Mouse (Mus musculus) myocyte (in vitro differentiated cells): ENCODE results near the gene Basp1. TPM values are rescaled to one million over a fixed set of nuclear protein-coding genes. Genes with fewer than 3 reads are reported as not detected.

Source experiments
- H3K27me3 ChIP-seq: one replicate; pipeline ENCODE4 v1.6.1; 2011; ENCODE audit not compliant: control insufficient read depth, insufficient read depth, insufficient read length
- H3K36me3 ChIP-seq: one replicate; pipeline ENCODE4 v1.6.1; 2011; ENCODE audit not compliant: control insufficient read depth, insufficient read depth
- H3K4me2 ChIP-seq: one replicate; pipeline ENCODE4 v1.6.1; 2011; ENCODE audit warnings: low read depth, control low read depth
- H3K4me3 ChIP-seq: one replicate; pipeline ENCODE4 v1.5.1; 2011; ENCODE audit warnings: mild to moderate bottlenecking, control low read depth, moderate library complexity
- H3K79me2 ChIP-seq: one replicate; pipeline ENCODE4 v1.6.1; 2011; ENCODE audit not compliant: control insufficient read depth, insufficient read depth
- H3ac ChIP-seq: one replicate; pipeline ENCODE4 v1.6.1; 2011; ENCODE audit not compliant: control insufficient read depth, insufficient read length
- CEBPB ChIP-seq: IDR thresholded peaks from 2 replicates; pipeline ENCODE4 v1.6.1; 2011; ENCODE audit warnings: mild to moderate bottlenecking, moderate library complexity; ENCODE audit not compliant: poor library complexity, insufficient read depth, severe bottlenecking
- E2F4 ChIP-seq: IDR thresholded peaks from one replicate; pipeline ENCODE4 v1.6.1; 2011; ENCODE audit warnings: mild to moderate bottlenecking, control low read depth, moderate library complexity; ENCODE audit not compliant: insufficient read depth
- MAX ChIP-seq: IDR thresholded peaks from one replicate; pipeline ENCODE4 v1.6.1; 2011; ENCODE audit warnings: low read depth, mild to moderate bottlenecking, control low read depth
- MYOD1 ChIP-seq, 3 experiments: IDR thresholded peaks; one replicate each; pipeline ENCODE4 v1.6.1; 2011; ENCODE audit warnings: control low read depth in 2 of 3, low read depth in 2 of 3, mild to moderate bottlenecking in 2 of 3, moderate library complexity in 1 of 3; ENCODE audit not compliant: insufficient read length in 2 of 3, control insufficient read depth in 1 of 3
- MYOG ChIP-seq, 3 experiments: IDR thresholded peaks; one replicate each; pipeline ENCODE4 v1.6.1; 2011; ENCODE audit warnings: control low read depth in 2 of 3, low read depth in 2 of 3, mild to moderate bottlenecking in 2 of 3; ENCODE audit not compliant: insufficient read length in 2 of 3, control insufficient read depth in 1 of 3, insufficient read depth in 1 of 3
- POLR2A ChIP-seq: IDR thresholded peaks from one replicate; pipeline ENCODE4 v1.6.1; 2011; ENCODE audit warnings: low read depth, mild to moderate bottlenecking, control low read depth, moderate library complexity; ENCODE audit not compliant: insufficient read length
- POLR2AphosphoS2 ChIP-seq: IDR thresholded peaks from one replicate; pipeline ENCODE4 v1.6.1; 2011; ENCODE audit warnings: low read depth, control low read depth; ENCODE audit not compliant: insufficient read length
- REST ChIP-seq: IDR thresholded peaks from one replicate; pipeline ENCODE4 v1.6.1; 2011; ENCODE audit warnings: mild to moderate bottlenecking, control low read depth, moderate library complexity; ENCODE audit not compliant: insufficient read depth, insufficient read length
- SRF ChIP-seq: IDR thresholded peaks from one replicate; pipeline ENCODE4 v1.6.1; 2011; ENCODE audit warnings: low read depth; ENCODE audit not compliant: control insufficient read depth, insufficient read length
- TCF12 ChIP-seq: IDR thresholded peaks from one replicate; pipeline ENCODE4 v1.6.1; 2011; ENCODE audit warnings: mild to moderate bottlenecking, control low read depth; ENCODE audit not compliant: poor library complexity, insufficient read depth, severe bottlenecking
- TCF3 ChIP-seq: IDR thresholded peaks from one replicate; pipeline ENCODE4 v1.6.1; 2011; ENCODE audit warnings: low read depth, control low read depth; ENCODE audit not compliant: insufficient read length
- USF1 ChIP-seq: IDR thresholded peaks from one replicate; pipeline ENCODE4 v1.6.1; 2011; ENCODE audit warnings: low read depth, mild to moderate bottlenecking, control low read depth, moderate library complexity
- polyA plus RNA-seq: library from polyadenylated mRNA; unstranded; fragments of >200 nt; fragmentation: generic; extraction: Trizol; gene quantifications from one replicate; pipeline ENCODE4 v1.2.1, GENCODE M21; 2012; ENCODE audit warnings: missing spikeins

Basp1 gene
- polyA plus RNA-seq, 1 experiment: 103 TPM

GRCm38 (mm10) chr15:25453538-25453937 is 40.0 kb upstream of the Basp1 start:
- Histone ChIP-seq H3K4me3 (no peak overlapping the region), H3ac (no peak overlapping the region), H3K36me3 (no peaks in the 10 kb centered on the region), H3K79me2 (no peaks in the 10 kb centered on the region), H3K27me3 (no peaks in the 10 kb centered on the region), H3K4me2 (no peak overlapping the region)
- TF ChIP-seq CEBPB (no peak), POLR2AphosphoS2 (no peak), MYOG (IDR thresholded peaks at IDR 0.05; ENCODE audit: control insufficient read depth in 1 of 3, insufficient read depth in 1 of 3, insufficient read length in 2 of 3, low read depth in 2 of 3) (no peak), E2F4 (no peak), TCF12 (no peak), SRF (no peak), MAX (no peak), TCF3 (no peak), POLR2A (no peak), MYOD1 (IDR thresholded peaks at IDR 0.05; ENCODE audit: control insufficient read depth in 1 of 3, insufficient read length in 2 of 3, low read depth in 2 of 3) (no peak), REST (no peak), USF1 (no peak)

GRCm38 (mm10) chr15:25449348-25449747 is 35.8 kb upstream of the Basp1 start:
- Histone ChIP-seq H3ac (no peak overlapping the region), H3K36me3 (no peaks in the 10 kb centered on the region), H3K79me2 (no peaks in the 10 kb centered on the region), H3K27me3 (no peaks in the 10 kb centered on the region), H3K4me2 (no peak overlapping the region), H3K4me3 (no peak overlapping the region)
- TF ChIP-seq TCF12 (no peak), POLR2AphosphoS2 (no peak)

DNA sequence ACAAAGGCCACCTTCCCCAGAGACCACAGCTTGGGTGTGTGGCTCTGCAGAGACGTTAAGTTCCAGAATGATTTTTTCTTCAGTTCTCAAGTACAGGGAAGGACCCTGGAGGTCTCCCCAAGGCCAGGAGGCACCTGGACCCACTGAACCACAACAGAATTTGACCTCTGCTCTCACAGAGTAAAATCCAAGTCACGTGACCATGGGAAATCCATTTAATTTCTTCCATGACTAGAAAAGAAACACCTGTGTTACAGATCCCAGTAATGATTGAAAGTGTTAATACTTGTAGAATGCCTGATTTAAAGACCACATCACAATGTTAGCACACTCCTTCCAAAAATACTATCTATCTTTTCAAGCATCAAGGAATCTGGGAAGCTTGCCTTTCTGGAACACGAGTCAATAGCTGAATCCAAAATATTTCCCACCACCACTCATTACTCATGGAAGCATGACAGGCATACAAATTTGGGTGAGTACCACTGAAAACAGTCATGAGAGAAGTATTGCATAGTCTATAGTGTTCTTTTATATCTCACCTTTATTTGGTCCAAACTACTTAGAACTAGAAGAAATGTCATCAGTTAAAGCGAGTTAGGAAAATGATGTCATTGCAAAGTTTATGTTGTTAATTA is 35.3 kb upstream of the Basp1 start:
- Histone ChIP-seq H3K4me3 (no peak overlapping the region), H3ac (no peak overlapping the region)
- TF ChIP-seq REST (no peak), USF1 (peak; percentile 66)

DNA sequence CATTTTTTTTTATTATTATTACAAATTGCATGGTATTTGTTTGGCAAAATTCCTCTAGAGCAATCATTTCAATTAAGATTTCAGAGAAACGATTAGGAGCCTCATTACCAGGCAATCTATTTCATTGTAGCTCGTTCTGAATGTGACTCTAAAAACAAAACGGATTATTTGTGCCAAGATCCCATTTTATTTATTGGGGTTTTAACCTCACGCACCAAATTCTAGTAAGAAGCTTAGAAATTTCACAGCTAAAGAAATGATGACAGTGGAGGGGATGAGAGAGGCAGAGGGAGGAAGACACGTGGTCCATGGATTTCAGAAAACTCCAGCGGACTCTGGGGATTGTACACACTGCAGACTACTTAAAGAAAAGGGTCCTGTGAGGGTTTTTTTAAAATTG is 33.6 kb upstream of the Basp1 start:
- TF ChIP-seq SRF (no peak), TCF3 (no peak), E2F4 (no peak), CEBPB (no peak), MAX (no peak), TCF12 (no peak), MYOG (IDR thresholded peaks at IDR 0.05; ENCODE audit: control insufficient read depth in 1 of 3, insufficient read depth in 1 of 3, insufficient read length in 2 of 3, low read depth in 2 of 3) (no peak), USF1 (no peak), POLR2AphosphoS2 (no peak), MYOD1 (IDR thresholded peaks at IDR 0.05; ENCODE audit: control insufficient read depth in 1 of 3, insufficient read length in 2 of 3, low read depth in 2 of 3) (no peak), POLR2A (no peak), REST (no peak)
- Histone ChIP-seq H3K4me2 (no peak overlapping the region), H3K36me3 (no peaks in the 10 kb centered on the region), H3K79me2 (no peaks in the 10 kb centered on the region), H3K27me3 (no peaks in the 10 kb centered on the region), H3K4me3 (no peak overlapping the region), H3ac (no peak overlapping the region)

More for the DNA sequence above, 35.3 kb upstream of the Basp1 start:
- Histone ChIP-seq H3K4me2 (no peak overlapping the region), H3K36me3 (no peaks in the 10 kb centered on the region), H3K27me3 (no peaks in the 10 kb centered on the region), H3K79me2 (no peaks in the 10 kb centered on the region)

DNA sequence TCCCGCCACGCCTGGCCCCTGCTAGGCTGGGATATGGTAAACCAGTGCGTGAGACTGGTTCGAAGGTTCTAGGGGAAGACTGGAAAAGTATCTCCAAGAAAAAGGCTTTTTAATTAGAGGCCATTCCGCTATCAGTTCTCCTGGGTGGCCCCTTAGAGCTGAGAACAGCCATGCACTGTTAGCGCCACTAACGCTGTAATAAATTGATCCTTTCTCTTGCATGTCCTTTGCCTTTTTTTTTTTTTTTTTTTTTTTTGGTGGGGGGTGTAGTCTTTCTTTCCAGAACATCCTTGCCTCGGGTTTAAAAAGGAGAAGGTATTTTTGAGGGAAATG is 32.6 kb upstream of the Basp1 start:
- no peaks in the 10 kb centered on the region for H3K27me3 ChIP-seq
- no peak overlapping the region for H3K4me3 ChIP-seq
- TF ChIP-seq E2F4: no peak
- TF ChIP-seq MYOD1 (IDR thresholded peaks at IDR 0.05; ENCODE audit: control insufficient read depth in 1 of 3, insufficient read length in 2 of 3, low read depth in 2 of 3): no peak
- TF ChIP-seq USF1: no peak
- TF ChIP-seq POLR2A: no peak
- TF ChIP-seq CEBPB: no peak
- no peak for TF ChIP-seq MAX
- no peak for TF ChIP-seq SRF
- TF ChIP-seq TCF3: no peak
- no peak for TF ChIP-seq REST
- TF ChIP-seq TCF12: no peak
- no peak for TF ChIP-seq MYOG (IDR thresholded peaks at IDR 0.05; ENCODE audit: control insufficient read depth in 1 of 3, insufficient read depth in 1 of 3, insufficient read length in 2 of 3, low read depth in 2 of 3)
- TF ChIP-seq POLR2AphosphoS2: no peak
- no peaks in the 10 kb centered on the region for H3K36me3 ChIP-seq
- H3ac ChIP-seq: no peak overlapping the region
- H3K4me2 ChIP-seq: no peak overlapping the region
- no peaks in the 10 kb centered on the region for H3K79me2 ChIP-seq
